Mouse (Mus musculus) sigmoid colon, adult 10 weeks (tissue): ENCODE data around the gene Akr1b8. TPM values are rescaled to one million over a fixed set of nuclear protein-coding genes. Genes with fewer than 3 reads are reported as not detected.

Experiments used
- polyA plus RNA-seq: library from polyadenylated mRNA; stranded (reverse); fragments of 350-450 nt; fragmentation: Illumina TruSeq; extraction: RNeasy Lipid Tissue Mini Kit (QIAGEN cat#74804); gene quantifications from one replicate; pipeline ENCODE4 v1.2.3, GENCODE M21; 2014; ENCODE audit warnings: low read depth, low replicate concordance

Akr1b8 gene
- polyA plus RNA-seq: 14.8 TPM

DNA sequence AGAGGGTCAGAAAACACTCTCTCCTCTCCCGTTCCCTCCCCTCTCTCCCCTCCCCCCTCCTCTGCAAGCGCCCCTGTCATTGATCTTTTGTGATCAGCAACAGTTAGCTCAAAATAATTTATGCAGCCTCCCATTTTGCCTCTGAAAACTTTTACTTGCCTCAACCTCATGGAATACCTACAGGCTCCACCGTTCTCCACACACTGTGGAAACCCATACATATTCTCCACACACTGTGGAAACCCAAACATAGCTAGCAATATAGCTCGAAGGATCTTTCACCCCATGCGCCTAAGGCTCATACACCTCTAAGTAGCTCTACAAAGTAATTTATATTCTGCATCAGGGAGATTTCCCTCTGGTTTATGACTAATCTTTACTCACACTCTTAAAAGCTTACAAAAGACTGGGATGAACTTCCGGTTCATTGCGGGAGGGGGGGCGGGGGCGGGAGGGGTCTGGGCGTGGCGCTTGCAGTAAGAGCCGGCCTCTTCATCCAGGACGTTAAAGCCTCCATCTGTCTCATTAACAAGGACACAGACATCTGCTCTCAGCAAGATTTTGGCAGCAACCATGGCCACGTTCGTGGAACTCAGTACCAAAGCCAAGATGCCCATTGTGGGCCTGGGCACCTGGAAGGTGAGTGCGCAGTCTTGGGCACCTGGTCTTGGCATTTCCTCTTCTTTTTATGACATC lies at the start of gene Akr1b8:
Gene Akr1b8, plus strand, starts transcription at position 462 of the 696 bp plus-strand sequence.

DNA sequence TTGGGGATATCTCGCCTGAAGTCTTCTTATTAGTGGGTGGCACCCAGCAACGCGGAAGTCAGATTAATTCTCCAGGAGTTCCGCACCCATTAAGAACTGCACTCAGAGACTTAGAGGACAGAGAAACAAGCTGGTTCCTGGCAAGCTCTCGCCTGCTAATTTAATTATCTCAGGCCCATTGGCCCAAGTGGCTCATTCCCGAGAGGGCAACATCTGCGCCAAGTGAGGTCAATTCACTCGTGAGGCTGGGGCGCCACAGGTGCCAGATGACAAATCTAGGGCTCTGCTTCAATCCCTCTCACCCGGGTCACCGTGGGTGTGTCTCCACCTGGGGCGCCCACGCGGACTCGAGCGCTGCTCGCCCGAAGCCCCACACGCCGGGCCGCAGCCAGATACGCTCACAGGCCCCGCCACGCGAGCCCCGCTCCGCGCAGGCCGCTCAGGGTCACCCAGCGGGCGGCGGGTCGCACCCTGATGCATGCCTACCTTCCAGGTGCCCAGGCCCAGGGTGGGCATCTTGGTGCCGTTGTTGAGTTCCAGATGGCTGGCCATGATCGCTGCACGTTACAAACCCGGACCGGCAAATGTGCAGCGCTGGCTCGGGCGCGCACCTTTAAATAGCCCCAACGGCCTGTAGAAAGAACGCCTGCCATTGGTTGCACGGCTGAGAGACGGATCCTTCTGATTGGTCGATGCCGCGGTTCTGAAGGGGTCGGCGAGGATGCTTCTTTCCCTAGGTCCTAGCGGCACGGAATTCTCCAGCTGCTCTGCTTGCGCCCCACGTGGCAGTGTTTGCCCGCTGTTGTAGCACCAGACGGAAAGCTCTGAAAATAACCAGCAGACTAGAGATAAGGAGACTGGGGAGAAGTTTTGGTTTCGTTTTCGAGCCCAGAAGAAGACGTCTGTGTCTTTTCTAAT lies 36.8 kb upstream of the Akr1b8 start, which contains the start of gene Akr1b3:
Gene Akr1b3, minus strand, starts transcription at position 625 of the 918 bp plus-strand sequence.

GRCm38 (mm10) chr6:34384110-34384661 lies 30.3 kb downstream of the Akr1b8 start, which contains the start of gene Akr1b10:
Akr1b10 (plus strand) TSS chr6:34384218.

GRCm38 (mm10) chr6:34412023-34412422 lies 58.1 kb downstream of the Akr1b8 start, which contains the start of gene Akr1b7:
Akr1b7 (plus strand) TSS chr6:34412334.

Other genes with a start within 250 kb of the Akr1b8 start
- 15.8 TPM for gene Slc35b4, start 177.0 kb upstream of the Akr1b8 start, polyA plus RNA-seq
- gene Akr1b3, start 36.6 kb upstream of the Akr1b8 start, polyA plus RNA-seq: 85.0 TPM
- 21.3 TPM for gene Akr1b10, start 30.1 kb downstream of the Akr1b8 start, polyA plus RNA-seq
- gene Akr1b7, start 58.2 kb downstream of the Akr1b8 start, polyA plus RNA-seq: 5.4 TPM
- gene Bpgm, start 122.1 kb downstream of the Akr1b8 start, polyA plus RNA-seq: 31.5 TPM
- gene Cald1, start 244.4 kb downstream of the Akr1b8 start, polyA plus RNA-seq: 658 TPM